Mouse (Mus musculus) Patski (cell line): ENCODE measurements around the gene Jazf1. TPM values are rescaled to one million over a fixed set of nuclear protein-coding genes. Genes with fewer than 3 reads are reported as not detected.

Experiments used
- ATAC-seq: fragments of 100-300 bp; one replicate; pipeline ENCODE4 v1.8.0; 2021
- CTCF ChIA-PET: fragments of 350-600 bp; sonication (Branson Sonifier 250); formaldehyde crosslinking; loops from one replicate; lab custom pipeline; 2022; ENCODE audit warnings: inconsistent platforms; lab: Charles Lee
- POLR2A ChIA-PET: fragments of 350-600 bp; sonication (Branson Sonifier 250); formaldehyde crosslinking; loops from one replicate; lab custom pipeline; 2022; ENCODE audit warnings: antibody characterized with exemption, inconsistent platforms; lab: Charles Lee
- DNase-seq: peaks from one replicate; pipeline ENCODE4 v3.0.0-alpha.2; 2011; ENCODE audit warnings: low read depth, low spot score
- H3K27me3 ChIP-seq: fragments of 371-371 bp; one replicate; pipeline ENCODE4 v1.5.1; 2021
- CTCF ChIP-seq: fragments of 100-300 bp; IDR thresholded peaks from one replicate; pipeline ENCODE4 v1.5.1; 2021
- in situ Hi-C: fragments of 300-500 bp; cut with MboI; formaldehyde crosslinking; loops from 3 replicates; pipeline ENCODE4 v1.11.1; 2018; ENCODE audit warnings: low pct_unique_long_range_greater_than_20kb, mixed read lengths
- polyA plus RNA-seq: library from polyadenylated mRNA; unstranded; gene quantifications from one replicate; pipeline ENCODE4 v1.2.3, GENCODE M21; 2021

Jazf1 gene
- polyA plus RNA-seq: 15.5 TPM

- CTCF ChIA-PET: interaction anchor here (1.0 kb wide), 1 partner anchor 13 kb away, joined by 4 read pairs; no protein-coding TSS in a partner anchor
- in situ Hi-C loops: no loop called here
- H3K27me3 ChIP-seq: no peaks in the 10 kb centered on the region
- TF ChIP-seq CTCF: no peak
- no peak for DNase-seq
- POLR2A ChIA-PET: interaction anchor here (0.6 to 1.1 kb wide), 3 partner anchors 13 to 39 kb away, joined by 3 read pairs; no protein-coding TSS in a partner anchor
- peak; percentile 58 for ATAC-seq
Observed at GRCm38 (mm10) chr6:53067989-53068874, at the start of gene Jazf1. TSS of gene Jazf1 (minus strand) at chr6:53068631.

- ChIA-PET POLR2A (interaction anchor here (1.0 kb wide), 1 partner anchor 114 kb away, joined by 3 read pairs; no protein-coding TSS in a partner anchor), CTCF (interaction anchor here (1.0 to 1.8 kb wide), 3 partner anchors 9 to 29 kb away, joined by 3 to 6 read pairs (median 3); no protein-coding TSS in a partner anchor)
- DNase-seq (no peak), ATAC-seq (no peak)
- no peak for TF ChIP-seq CTCF
- no peaks in the 10 kb centered on the region for H3K27me3 ChIP-seq
- in situ Hi-C loops: no loop called here
Observed at GRCm38 (mm10) chr6:53117855-53118254, 49.4 kb upstream of the Jazf1 start.

- no peak for TF ChIP-seq CTCF
- DNase-seq (peak; percentile 24), ATAC-seq (peak; percentile 86)
- H3K27me3 ChIP-seq: no peaks in the 10 kb centered on the region
- ChIA-PET CTCF (interaction anchor here (1.1 kb wide), 1 partner anchor 22 kb away, joined by 3 read pairs; no protein-coding TSS in a partner anchor), POLR2A (no interaction called here)
- in situ Hi-C loops: no loop called here
Observed at GRCm38 (mm10) chr6:53086879-53087278, 18.4 kb upstream of the Jazf1 start.

- POLR2A ChIA-PET: interaction anchor here (1.2 kb wide), 1 partner anchor 12 kb away, joined by 3 read pairs; no protein-coding TSS in a partner anchor
- TF ChIP-seq CTCF: no peak
- in situ Hi-C loops: no loop called here
- no peak for ATAC-seq
- DNase-seq: no peak
- CTCF ChIA-PET: interaction anchor here (1.4 kb wide), 2 partner anchors 8 to 35 kb away, joined by 4 to 5 read pairs; no protein-coding TSS in a partner anchor
- no peaks in the 10 kb centered on the region for H3K27me3 ChIP-seq
Observed at GRCm38 (mm10) chr6:53081241-53081640, 12.8 kb upstream of the Jazf1 start.

- CTCF ChIA-PET: no interaction called here
- ATAC-seq (no peak), DNase-seq (no peak)
- TF ChIP-seq CTCF: no peak
- POLR2A ChIA-PET: no interaction called here
- H3K27me3 ChIP-seq: no peaks in the 10 kb centered on the region
- in situ Hi-C loops: no loop called here
Observed at GRCm38 (mm10) chr6:53078671-53079070, 10.2 kb upstream of the Jazf1 start.

GRCm38 (mm10) chr6:53071732-53072131, 3.3 kb upstream of the Jazf1 start:
- in situ Hi-C loops: no loop called here
- DNase-seq (no peak), ATAC-seq (no peak)
- no peaks in the 10 kb centered on the region for H3K27me3 ChIP-seq
- TF ChIP-seq CTCF: no peak
- ChIA-PET POLR2A (no interaction called here), CTCF (interaction anchor here (1.2 kb wide), 1 partner anchor 17 kb away, joined by 3 read pairs; no protein-coding TSS in a partner anchor)

GRCm38 (mm10) chr6:53069976-53070575, 1.6 kb upstream of the Jazf1 start:
- in situ Hi-C loops: no loop called here
- CTCF ChIA-PET: no interaction called here
- H3K27me3 ChIP-seq: no peaks in the 10 kb centered on the region
- ATAC-seq: no peak
- DNase-seq: no peak
- no peak for TF ChIP-seq CTCF
- POLR2A ChIA-PET: no interaction called here

- no peaks in the 10 kb centered on the region for H3K27me3 ChIP-seq
- no peak for ATAC-seq
Observed at GRCm38 (mm10) chr6:53068875-53069178, 396 bp upstream of the Jazf1 start.

GRCm38 (mm10) chr6:53067446-53067988, 914 bp downstream of the Jazf1 start:
- in situ Hi-C loops: no loop called here
- H3K27me3 ChIP-seq: no peaks in the 10 kb centered on the region
- ChIA-PET CTCF (interaction anchor here (1.0 kb wide), 1 partner anchor 12 kb away, joined by 4 read pairs; no protein-coding TSS in a partner anchor), POLR2A (interaction anchor here (0.6 to 1.4 kb wide), 2 partner anchors 25 to 38 kb away, joined by 3 read pairs; no protein-coding TSS in a partner anchor)
- no peak for ATAC-seq
- TF ChIP-seq CTCF: no peak
- no peak for DNase-seq

More at GRCm38 (mm10) chr6:53068875-53069178, 396 bp upstream of the Jazf1 start:
- in situ Hi-C loops: no loop called here
- no peak for DNase-seq
- ChIA-PET CTCF (no interaction called here), POLR2A (interaction anchor here (0.7 to 1.1 kb wide), 2 partner anchors 12 to 28 kb away, joined by 3 read pairs; no protein-coding TSS in a partner anchor)
- TF ChIP-seq CTCF: no peak

- in situ Hi-C loops: no loop called here
- DNase-seq (no peak), ATAC-seq (no peak)
- CTCF ChIA-PET: interaction anchor here (1.0 to 1.4 kb wide), 2 partner anchors 12 to 77 kb away, joined by 3 to 4 read pairs; no protein-coding TSS in a partner anchor
- no peaks in the 10 kb centered on the region for H3K27me3 ChIP-seq
- no peak for TF ChIP-seq CTCF
- POLR2A ChIA-PET: interaction anchor here (1.4 kb wide), 1 partner anchor 25 kb away, joined by 3 read pairs; no protein-coding TSS in a partner anchor
Observed at GRCm38 (mm10) chr6:53066978-53067377, 1.5 kb downstream of the Jazf1 start.
